Mouse (Mus musculus): ENCODE data around the gene Lct. TPM values are rescaled to one million over a fixed set of nuclear protein-coding genes. Genes with fewer than 3 reads are reported as not detected.

Gene Lct
- polyA plus RNA-seq (2012; rRNA removed) (0.02 and 0.03 TPM in 2 replicates), polyA plus RNA-seq (2014; fragmentation: Nextera tagmentation; extraction: Ambion mirVana) (not detected in 2 replicates)

DNA sequence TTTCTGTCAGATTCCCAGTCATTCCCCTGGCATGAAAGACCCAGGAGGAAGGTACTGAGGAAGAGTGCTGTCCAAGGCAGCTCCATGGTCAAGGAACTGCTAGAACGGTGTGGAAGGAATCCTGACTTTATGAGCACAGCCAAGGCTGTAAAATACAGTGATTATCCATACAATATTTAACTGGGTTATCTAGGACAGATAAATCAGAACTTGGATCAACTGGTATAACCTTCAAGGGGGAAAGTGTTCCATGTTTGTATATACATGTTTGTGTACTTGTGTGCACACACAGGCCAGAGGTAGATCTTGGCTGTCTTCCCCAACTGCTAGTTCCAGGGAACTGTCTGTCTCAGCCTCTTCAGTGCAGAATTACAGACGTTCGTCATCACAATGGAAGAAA lies at the start of gene Lct:
Gene Lct, minus strand, starts transcription at position 101 of the 400 bp plus-strand sequence.
- TF ChIP-seq EP300 (IDR thresholded peaks at IDR 0.05; ENCODE audit: low read depth): no peak
- no peak for TF ChIP-seq CTCF (IDR thresholded peaks at IDR 0.05; ENCODE audit: low read depth)
- no peaks in the 10 kb centered on the region for H3K9me3 ChIP-seq (ENCODE audit: control insufficient read depth, low read length)
- 78% methylated on average over 3 of the region's 3 CpGs for WGBS (ENCODE audit: insufficient replicate concordance)
- H3K4me3 ChIP-seq (ENCODE audit: insufficient read depth in 1 of 2, low read depth in 2 of 2, low read length in 2 of 2): no peak within 1 kb of the TSS
- DNase-seq (ENCODE audit: low read depth in 3 of 3, low spot score in 3 of 3): no peak
- H3K27ac ChIP-seq: no peak within 1 kb of the TSS
- no peak for ATAC-seq (ENCODE audit: insufficient read depth)
- H3K9ac ChIP-seq (replicated peaks): no peak within 1 kb of the TSS
- peaks cover 49% of the 10 kb centered on the region for H3K36me3 ChIP-seq (replicated peaks; ENCODE audit: control insufficient read depth, insufficient read depth, low read depth)
- no peaks in the 10 kb centered on the region for H3K27me3 ChIP-seq (ENCODE audit: control insufficient read depth, insufficient read depth, low read length)
- H3K4me2 ChIP-seq (ENCODE audit: low read depth): no peak within 1 kb of the TSS
- H3K4me1 ChIP-seq (replicated peaks; ENCODE audit: control insufficient read depth in 2 of 2, insufficient read depth in 2 of 2, low read length in 1 of 2): peaks cover 0 to 13% of the 10 kb centered on the region in 2 experiments; a peak in 3 of 4 replicates

DNA sequence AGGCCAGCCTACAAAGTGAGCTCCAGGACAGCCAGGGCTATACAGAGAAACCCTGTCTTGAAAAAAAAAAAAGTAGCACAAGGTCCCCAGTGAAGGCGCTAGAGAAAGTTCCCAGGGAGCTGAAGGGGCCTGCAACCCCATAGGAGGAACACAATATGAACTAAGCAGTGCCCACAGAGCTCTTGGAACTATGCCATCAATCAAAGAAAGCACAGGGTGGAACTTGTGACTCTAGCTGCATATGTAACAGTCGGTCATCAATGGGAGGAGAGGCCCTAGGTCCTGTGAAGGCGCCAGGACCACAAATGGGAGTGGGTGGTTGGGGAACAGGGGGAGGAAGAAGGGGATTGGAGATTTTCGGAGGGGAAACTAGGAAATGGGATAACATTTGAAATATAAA lies 48.7 kb upstream of the Lct start:
- Histone ChIP-seq H3K27me3 (ENCODE audit: control insufficient read depth, insufficient read depth, low read length) (no peaks in the 10 kb centered on the region), H3K4me1 (replicated peaks; ENCODE audit: control insufficient read depth in 2 of 2, insufficient read depth in 2 of 2, low read length in 1 of 2) (no peaks in the 10 kb centered on the region), H3K27ac (no peak overlapping the region), H3K9ac (replicated peaks) (no peak overlapping the region), H3K4me3 (ENCODE audit: insufficient read depth in 1 of 2, low read depth in 2 of 2, low read length in 2 of 2) (no peak overlapping the region), H3K4me2 (ENCODE audit: low read depth) (no peak overlapping the region), H3K9me3 (ENCODE audit: control insufficient read depth, low read length) (no peaks in the 10 kb centered on the region), H3K36me3 (replicated peaks; ENCODE audit: control insufficient read depth, insufficient read depth, low read depth) (peaks cover 24% of the 10 kb centered on the region)
- no peak for TF ChIP-seq CTCF (IDR thresholded peaks at IDR 0.05; ENCODE audit: low read depth)
- no peak for TF ChIP-seq EP300 (IDR thresholded peaks at IDR 0.05; ENCODE audit: low read depth)
- 80% methylated on average over 4 of the region's 4 CpGs for WGBS (ENCODE audit: insufficient replicate concordance)
- DNase-seq (ENCODE audit: low read depth in 3 of 3, low spot score in 3 of 3) (no peak), ATAC-seq (ENCODE audit: insufficient read depth) (no peak)

DNA sequence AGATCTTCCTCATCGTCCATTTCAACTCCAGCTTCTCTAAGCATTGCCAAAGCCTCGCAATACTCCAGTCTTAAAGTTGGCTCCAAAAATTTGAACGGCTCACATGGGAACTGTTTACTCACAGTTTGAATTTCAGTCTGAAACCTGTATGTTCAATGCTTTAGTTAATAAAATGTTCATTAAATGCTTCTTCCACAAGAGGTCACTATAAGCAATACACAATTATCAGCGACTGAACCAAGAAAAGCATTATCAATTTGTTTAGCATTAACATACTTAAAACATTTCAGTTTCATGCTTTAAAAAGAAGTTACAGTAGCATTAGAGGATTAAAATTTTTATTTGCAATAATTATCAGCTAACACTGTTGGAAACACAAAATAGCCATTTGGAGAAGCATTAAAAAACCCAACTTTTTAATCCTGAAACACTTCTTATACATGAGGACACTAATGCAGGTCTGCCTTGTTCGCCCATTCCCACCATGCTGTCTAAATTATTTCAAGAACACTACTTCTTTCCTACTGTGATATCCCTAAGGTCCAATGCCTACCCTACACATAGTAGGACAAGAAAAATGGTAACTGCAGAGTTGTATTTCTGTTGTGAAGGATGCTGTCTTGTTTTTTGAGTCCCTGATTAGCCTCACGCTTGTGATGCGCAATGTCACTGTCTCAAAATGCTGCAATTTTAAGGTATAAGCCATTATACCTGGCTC lies 44.2 kb upstream of the Lct start:
- no peaks in the 10 kb centered on the region for H3K27me3 ChIP-seq (ENCODE audit: control insufficient read depth, insufficient read depth, low read length)
- TF ChIP-seq CTCF (IDR thresholded peaks at IDR 0.05; ENCODE audit: low read depth): 0 out of 2 replicates have a peak, but pooled peaks have one; percentile 11
- no peak for TF ChIP-seq EP300 (IDR thresholded peaks at IDR 0.05; ENCODE audit: low read depth)
- no peak overlapping the region for H3K27ac ChIP-seq
- H3K36me3 ChIP-seq (replicated peaks; ENCODE audit: control insufficient read depth, insufficient read depth, low read depth): peaks cover 27% of the 10 kb centered on the region
- no peaks in the 10 kb centered on the region for H3K4me1 ChIP-seq (replicated peaks; ENCODE audit: control insufficient read depth in 2 of 2, insufficient read depth in 2 of 2, low read length in 1 of 2)
- ATAC-seq (ENCODE audit: insufficient read depth): no peak
- no peak overlapping the region for H3K9ac ChIP-seq (replicated peaks)
- H3K9me3 ChIP-seq (ENCODE audit: control insufficient read depth, low read length): no peaks in the 10 kb centered on the region
- H3K4me2 ChIP-seq (ENCODE audit: low read depth): no peak overlapping the region
- no peak for DNase-seq (ENCODE audit: low read depth in 3 of 3, low spot score in 3 of 3)
- no peak overlapping the region for H3K4me3 ChIP-seq (ENCODE audit: insufficient read depth in 1 of 2, low read depth in 2 of 2, low read length in 2 of 2)
- WGBS (ENCODE audit: insufficient replicate concordance): 78% methylated on average over 7 of the region's 7 CpGs

DNA sequence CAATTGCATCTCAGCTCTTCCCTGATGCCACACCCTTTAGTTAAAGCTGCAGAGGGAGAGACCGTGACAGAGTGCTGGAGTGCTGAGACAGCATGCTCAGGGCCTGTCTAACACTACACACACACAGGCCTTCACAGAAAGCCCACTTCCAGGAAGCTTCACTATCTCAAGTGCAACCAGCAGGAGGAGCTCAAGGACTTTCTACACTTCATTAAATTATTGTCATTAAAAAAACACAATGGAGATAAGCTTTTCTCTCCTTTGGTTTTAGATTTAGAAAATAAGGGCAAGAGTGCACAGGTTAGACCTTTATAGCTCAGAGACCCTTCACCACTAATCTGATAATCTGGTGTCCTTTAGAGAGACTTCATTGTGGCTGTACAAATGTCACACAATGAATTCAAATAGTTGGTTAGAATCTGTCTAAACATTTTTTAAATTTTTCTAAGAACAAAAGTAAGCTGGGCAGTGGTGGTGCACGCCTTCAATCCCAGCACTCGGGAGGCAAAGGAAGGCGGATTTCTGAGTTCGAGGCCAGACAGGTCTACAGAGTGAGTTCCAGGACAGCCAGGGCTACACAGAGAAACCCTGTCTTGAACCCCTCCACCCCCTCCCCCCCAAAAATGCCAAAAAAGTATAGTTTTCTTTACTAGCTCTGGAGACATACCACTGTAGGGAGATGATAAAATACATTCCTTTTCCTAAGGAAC lies 40.8 kb upstream of the Lct start:
- H3K27ac ChIP-seq: no peak overlapping the region
- TF ChIP-seq EP300 (IDR thresholded peaks at IDR 0.05; ENCODE audit: low read depth) (no peak), CTCF (IDR thresholded peaks at IDR 0.05; ENCODE audit: low read depth) (peak; percentile 60)
- H3K4me3 ChIP-seq (ENCODE audit: insufficient read depth in 1 of 2, low read depth in 2 of 2, low read length in 2 of 2): no peak overlapping the region
- H3K36me3 ChIP-seq (replicated peaks; ENCODE audit: control insufficient read depth, insufficient read depth, low read depth): peaks cover 28% of the 10 kb centered on the region
- ATAC-seq (ENCODE audit: insufficient read depth) (peak; percentile 39; the same call in 1 of the 2 replicates), DNase-seq (ENCODE audit: low read depth in 3 of 3, low spot score in 3 of 3) (no peak)
- H3K9ac ChIP-seq (replicated peaks): no peak overlapping the region
- 67% methylated on average over 5 of the region's 5 CpGs for WGBS (ENCODE audit: insufficient replicate concordance)
- no peaks in the 10 kb centered on the region for H3K4me1 ChIP-seq (replicated peaks; ENCODE audit: control insufficient read depth in 2 of 2, insufficient read depth in 2 of 2, low read length in 1 of 2)
- no peak overlapping the region for H3K4me2 ChIP-seq (ENCODE audit: low read depth)
- no peaks in the 10 kb centered on the region for H3K27me3 ChIP-seq (ENCODE audit: control insufficient read depth, insufficient read depth, low read length)
- H3K9me3 ChIP-seq (ENCODE audit: control insufficient read depth, low read length): no peaks in the 10 kb centered on the region

DNA sequence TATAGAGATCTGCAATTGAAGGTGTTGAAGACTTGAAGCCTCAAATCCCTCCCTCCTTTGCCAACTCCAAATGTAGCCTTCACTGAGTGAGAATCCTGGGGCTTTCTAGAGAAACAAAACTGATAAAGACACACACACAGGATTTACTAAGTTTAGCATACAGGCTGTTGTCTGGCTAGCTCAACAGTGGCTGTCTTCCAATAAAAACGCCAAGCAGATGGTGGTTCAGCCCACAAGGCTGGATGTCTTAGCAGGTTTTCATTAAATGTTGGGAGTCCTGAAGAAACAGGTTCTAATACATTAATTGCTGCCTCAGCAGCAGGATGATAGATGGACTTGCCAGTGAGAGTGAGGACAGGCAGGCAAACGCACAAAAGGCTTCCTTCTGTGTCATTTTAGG lies 32.5 kb upstream of the Lct start:
- no peak overlapping the region for H3K9ac ChIP-seq (replicated peaks)
- TF ChIP-seq EP300 (IDR thresholded peaks at IDR 0.05; ENCODE audit: low read depth) (no peak), CTCF (IDR thresholded peaks at IDR 0.05; ENCODE audit: low read depth) (no peak)
- no peaks in the 10 kb centered on the region for H3K9me3 ChIP-seq (ENCODE audit: control insufficient read depth, low read length)
- no peak for ATAC-seq (ENCODE audit: insufficient read depth)
- no peak for DNase-seq (ENCODE audit: low read depth in 3 of 3, low spot score in 3 of 3)
- peak overlapping the region; percentile 91 for H3K4me2 ChIP-seq (ENCODE audit: low read depth)
- no peaks in the 10 kb centered on the region for H3K27me3 ChIP-seq (ENCODE audit: control insufficient read depth, insufficient read depth, low read length)
- peaks cover 37% of the 10 kb centered on the region for H3K36me3 ChIP-seq (replicated peaks; ENCODE audit: control insufficient read depth, insufficient read depth, low read depth)
- WGBS (ENCODE audit: insufficient replicate concordance): 61% methylated on average over 2 of the region's 2 CpGs
- peaks cover 23 to 32% of the 10 kb centered on the region in 2 experiments for H3K4me1 ChIP-seq (replicated peaks; ENCODE audit: control insufficient read depth in 2 of 2, insufficient read depth in 2 of 2, low read length in 1 of 2)
- peak overlapping the region; percentile 6; the same call in 1 of the 2 replicates for H3K27ac ChIP-seq
- H3K4me3 ChIP-seq (ENCODE audit: insufficient read depth in 1 of 2, low read depth in 2 of 2, low read length in 2 of 2): no peak overlapping the region

Measured in liver, embryonic 14.5 days (tissue).